Mouse (Mus musculus): ENCODE measurements at regions not wholly inside any gene's neighbourhood (a gene's known extent, or its start where the extent isn't known, plus 50 kb on each side); places are given as distances from the start of the nearest gene placed in this dataset.
A peak's percentile ranks its signal among the peaks of the same experiment; 100 is the strongest.
"Not testable (repeated sequence)": the region's sequence is repeated elsewhere in the genome, so short reads cannot be mapped to it uniquely, and the experiment has no call there.

GRCm38 (mm10) chr17:79977154-79977571 is 81.2 kb upstream of the Atl2 start:
- no peak for DNase-seq

- no peak for DNase-seq
Observed at GRCm38 (mm10) chr17:79976518-79977100, 80.7 kb upstream of the Atl2 start.

GRCm38 (mm10) chr17:79975997-79976443 is 80.1 kb upstream of the Atl2 start:
- DNase-seq: no peak

- DNase-seq: not testable (repeated sequence)
Observed at GRCm38 (mm10) chr17:79975150-79975757, 79.3 kb upstream of the Atl2 start.

- DNase-seq: no peak
Observed at GRCm38 (mm10) chr17:79971721-79972336, 75.9 kb upstream of the Atl2 start.

- DNase-seq: no peak
Observed at GRCm38 (mm10) chr17:79969500-79969972, 73.6 kb upstream of the Atl2 start.

- no peak for DNase-seq
Observed at GRCm38 (mm10) chr17:79968819-79969218, 72.9 kb upstream of the Atl2 start.

GRCm38 (mm10) chr17:79966981-79967380 is 71.1 kb upstream of the Atl2 start:
- no peak for DNase-seq

GRCm38 (mm10) chr17:79965625-79966024 is 69.7 kb upstream of the Atl2 start:
- DNase-seq: no peak

GRCm38 (mm10) chr17:79964850-79965249 is 68.9 kb upstream of the Atl2 start:
- no peak for DNase-seq

- no peak for DNase-seq
Observed at GRCm38 (mm10) chr17:79963330-79963729, 67.4 kb upstream of the Atl2 start.

GRCm38 (mm10) chr17:79961391-79961790 is 65.5 kb upstream of the Atl2 start:
- DNase-seq: no peak

GRCm38 (mm10) chr17:79960688-79961087 is 64.8 kb upstream of the Atl2 start:
- no peak for DNase-seq

GRCm38 (mm10) chr17:79955267-79955666 is 59.3 kb upstream of the Atl2 start:
- no peak for DNase-seq

- no peak for DNase-seq
Observed at GRCm38 (mm10) chr17:79954624-79955244, 58.8 kb upstream of the Atl2 start.

GRCm38 (mm10) chr17:79948591-79949475 is 52.9 kb upstream of the Atl2 start:
- DNase-seq: peak; percentile 9
